Mouse (Mus musculus) bone marrow macrophage, adult 2 months (primary cell): Measurements from ENCODE around the gene Metap1. TPM values are rescaled to one million over a fixed set of nuclear protein-coding genes. Genes with fewer than 3 reads are reported as not detected.

ENCODE experiments used
- H3K27ac ChIP-seq: 2 replicates; pipeline ENCODE4 v1.5.1; 2012; ENCODE audit warnings: low read depth, low read length; ENCODE audit not compliant: insufficient read depth
- H3K4me1 ChIP-seq: 2 replicates; pipeline ENCODE4 v1.6.1; 2012; ENCODE audit warnings: low read length; ENCODE audit not compliant: control insufficient read depth, insufficient read depth
- H3K4me3 ChIP-seq: 2 replicates; pipeline ENCODE4 v1.5.1; 2012; ENCODE audit warnings: mild to moderate bottlenecking, low read length, moderate library complexity; ENCODE audit not compliant: insufficient read depth
- CTCF ChIP-seq: IDR thresholded peaks from 2 replicates; pipeline ENCODE4 v1.5.1; 2012; ENCODE audit warnings: low read depth, mild to moderate bottlenecking, low read length, moderate library complexity
- POLR2A ChIP-seq: IDR thresholded peaks from 2 replicates; pipeline ENCODE4 v1.6.1; 2012; ENCODE audit warnings: mild to moderate bottlenecking, low read depth, low read length, borderline replicate concordance
- polyA plus RNA-seq: library from polyadenylated mRNA; stranded (reverse); fragments of >200 nt; gene quantifications from 2 replicates; pipeline ENCODE4 v1.2.4, GENCODE M21; 2012; ENCODE audit not compliant: missing spikeins, insufficient read depth, insufficient read length

The Metap1 gene
- polyA plus RNA-seq: 22.6 and 33.7 TPM in 2 replicates

GRCm38 (mm10) chr3:138489327-138490033 lies at the start of gene Metap1:
Gene Metap1, minus strand, starts transcription at chr3:138489515.
- peak within 1 kb of the TSS; percentile 85 for H3K27ac ChIP-seq
- TF ChIP-seq CTCF: no peak
- peak within 1 kb of the TSS; percentile 81 for H3K4me3 ChIP-seq
- H3K4me1 ChIP-seq: peaks cover 21% of the 10 kb centered on the region

- H3K4me3 ChIP-seq: no peak overlapping the region
- TF ChIP-seq POLR2A (no peak), CTCF (no peak)
- H3K4me1 ChIP-seq: peaks cover 28% of the 10 kb centered on the region
These were observed 46.7 kb upstream of the Metap1 start for GRCm38 (mm10) chr3:138536031-138536430.

GRCm38 (mm10) chr3:138532764-138533163 lies 43.4 kb upstream of the Metap1 start:
- Histone ChIP-seq H3K27ac (no peak overlapping the region), H3K4me3 (no peak overlapping the region), H3K4me1 (peaks cover 30% of the 10 kb centered on the region)
- TF ChIP-seq CTCF (no peak), POLR2A (no peak)

More at GRCm38 (mm10) chr3:138536031-138536430, 46.7 kb upstream of the Metap1 start:
- H3K27ac ChIP-seq: no peak overlapping the region

GRCm38 (mm10) chr3:138531479-138532181 lies 42.3 kb upstream of the Metap1 start:
- Histone ChIP-seq H3K4me3 (no peak overlapping the region), H3K27ac (no peak overlapping the region), H3K4me1 (peaks cover 26% of the 10 kb centered on the region)
- TF ChIP-seq CTCF: no peak
- no peak for TF ChIP-seq POLR2A

- no peak overlapping the region for H3K4me3 ChIP-seq
- peaks cover 28% of the 10 kb centered on the region for H3K4me1 ChIP-seq
- TF ChIP-seq POLR2A: no peak
- no peak for TF ChIP-seq CTCF
- H3K27ac ChIP-seq: peak overlapping the region; percentile 36
These were observed 41.5 kb upstream of the Metap1 start for GRCm38 (mm10) chr3:138530578-138531478.

- peaks cover 32% of the 10 kb centered on the region for H3K4me1 ChIP-seq
- H3K4me3 ChIP-seq: peak overlapping the region; percentile 96
- no peak for TF ChIP-seq CTCF
- no peak for TF ChIP-seq POLR2A
- H3K27ac ChIP-seq: 0 out of 2 replicates have a peak overlapping the region, but pooled peaks have one; percentile 28
These were observed 39.0 kb upstream of the Metap1 start for GRCm38 (mm10) chr3:138528265-138528664.

- peak overlapping the region; percentile 96 for H3K4me3 ChIP-seq
- no peak for TF ChIP-seq CTCF
- no peak for TF ChIP-seq POLR2A
- peaks cover 32% of the 10 kb centered on the region for H3K4me1 ChIP-seq
- peak overlapping the region; percentile 67 for H3K27ac ChIP-seq
These were observed 38.4 kb upstream of the Metap1 start for GRCm38 (mm10) chr3:138527667-138528231.

- TF ChIP-seq CTCF: no peak
- TF ChIP-seq POLR2A: peak; percentile 78
- peak overlapping the region; percentile 96 for H3K4me3 ChIP-seq
These were observed 37.8 kb upstream of the Metap1 start for GRCm38 (mm10) chr3:138526916-138527666.

More at GRCm38 (mm10) chr3:138526916-138527666, 37.8 kb upstream of the Metap1 start:
- Histone ChIP-seq H3K4me1 (peaks cover 33% of the 10 kb centered on the region), H3K27ac (peak overlapping the region; percentile 93)
